Mouse (Mus musculus) midbrain, postnatal 0 days (tissue): Measurements from ENCODE around the gene Atrip. TPM values are rescaled to one million over a fixed set of nuclear protein-coding genes. Genes with fewer than 3 reads are reported as not detected.

Experiments
- ATAC-seq: fragments of 200-750 bp; cut with Nextera tagmentation; 2 replicates; pipeline ENCODE4 v1.8.0; 2017; ENCODE audit warnings: moderate number of reproducible peaks, mild to moderate bottlenecking, moderate TSS enrichment, moderate library complexity; ENCODE audit not compliant: low FRiP score
- DNase-seq: peaks from one replicate; pipeline ENCODE4 v3.0.0-alpha.2; 2015; ENCODE audit warnings: low spot score
- H3K27ac ChIP-seq: fragments of 300-500 bp; sonication (generic); 2 replicates; pipeline ENCODE4 v1.5.1; 2014; ENCODE audit warnings: low read depth, mild to moderate bottlenecking, low read length, mixed read lengths
- H3K27me3 ChIP-seq: fragments of 300-500 bp; sonication (generic); 2 replicates; pipeline ENCODE4 v1.6.1; 2014; ENCODE audit warnings: low read length, control low read depth, mixed read lengths; ENCODE audit not compliant: insufficient read depth
- H3K36me3 ChIP-seq: fragments of 300-500 bp; sonication (generic); 2 replicates; pipeline ENCODE4 v1.6.1; 2014; ENCODE audit warnings: low read length, control low read depth, mixed read lengths; ENCODE audit not compliant: insufficient read depth
- H3K4me1 ChIP-seq: fragments of 300-500 bp; sonication (generic); 2 replicates; pipeline ENCODE4 v1.6.1; 2014; ENCODE audit warnings: mild to moderate bottlenecking, control low read depth, antibody characterized with exemption, low read length, mixed read lengths; ENCODE audit not compliant: insufficient read depth
- H3K4me2 ChIP-seq: fragments of 300-500 bp; sonication (generic); 2 replicates; pipeline ENCODE4 v1.6.1; 2014; ENCODE audit warnings: low read depth, mild to moderate bottlenecking, low read length, mixed read lengths; ENCODE audit not compliant: poor library complexity, severe bottlenecking
- H3K4me3 ChIP-seq: fragments of 300-500 bp; sonication (generic); 2 replicates; pipeline ENCODE4 v1.5.1; 2014; ENCODE audit warnings: low read depth, mild to moderate bottlenecking, low read length, moderate library complexity
- H3K9ac ChIP-seq: fragments of 300-500 bp; sonication (generic); replicated peaks from 2 replicates; pipeline ENCODE4 v1.6.1; 2014; ENCODE audit warnings: mild to moderate bottlenecking, low read length, moderate library complexity, mixed read lengths; ENCODE audit not compliant: poor library complexity, severe bottlenecking
- H3K9me3 ChIP-seq: fragments of 300-500 bp; sonication (generic); 2 replicates; pipeline ENCODE4 v1.6.1; 2016; ENCODE audit warnings: low read length, control low read depth
- CTCF ChIP-seq: IDR thresholded peaks from 2 replicates; pipeline ENCODE4 v1.5.1; 2016; ENCODE audit warnings: antibody characterized with exemption, mild to moderate bottlenecking
- WGBS: fragments of 180-500 bp; shearing (Covaris S2); extraction: QIAGEN DNeasy Blood & Tissue Kit; methylation state at CpG from one replicate; pipeline ENCODE4 v1.1.7; 2014; 5-methylcytosine and 5-hydroxymethylcytosine counted together
- polyA plus RNA-seq: library from polyadenylated mRNA; unstranded; fragments of >200 nt; fragmentation: Nextera tagmentation; extraction: Ambion mirVana; gene quantifications from 2 replicates; pipeline ENCODE4 v1.2.1, GENCODE M21; 2015
- total RNA-seq: library from RNA; depleted of rRNA; stranded (reverse); fragments of >200 nt; gene quantifications from 2 replicates; pipeline ENCODE4 v1.2.3, GENCODE M21; 2014

Gene Atrip
- total and polyA plus RNA-seq, 2 experiments from 2014 or later, result 34.7 to 35.1 TPM

DNA sequence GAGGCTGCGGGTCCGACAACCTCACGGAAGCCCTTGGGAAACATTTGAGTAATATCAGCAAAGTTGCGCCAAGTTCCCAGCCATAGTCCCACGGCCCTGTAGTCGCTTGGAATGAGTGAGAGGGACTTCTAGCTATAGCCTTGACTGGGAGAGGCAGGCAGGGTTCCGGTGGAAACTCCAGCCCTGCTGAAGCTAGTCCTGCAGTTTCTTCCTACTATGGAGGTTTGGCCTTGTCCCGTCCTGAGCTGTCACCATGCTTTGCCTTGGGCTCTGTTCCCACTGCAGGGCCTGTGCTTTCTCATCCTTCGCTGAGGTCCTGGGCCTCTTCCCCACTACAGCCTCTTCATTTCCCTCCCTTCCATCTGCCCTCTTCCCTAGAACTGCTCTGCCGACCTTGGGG is 42.3 kb upstream of the Atrip start:
- Histone ChIP-seq H3K4me3 (no peak overlapping the region), H3K9ac (no peak overlapping the region), H3K27me3 (no peaks in the 10 kb centered on the region), H3K4me1 (no peaks in the 10 kb centered on the region), H3K4me2 (no peak overlapping the region), H3K36me3 (peaks cover 69% of the 10 kb centered on the region), H3K27ac (no peak overlapping the region), H3K9me3 (no peaks in the 10 kb centered on the region)
- DNase-seq (no peak), ATAC-seq (no peak)
- TF ChIP-seq CTCF, result no peak
- WGBS, result 94% methylated on average over 10 of the region's 10 CpGs

- Histone ChIP-seq H3K9me3 (no peaks in the 10 kb centered on the region), H3K27me3 (no peaks in the 10 kb centered on the region), H3K36me3 (peaks cover 80% of the 10 kb centered on the region), H3K4me3 (no peak overlapping the region), H3K27ac (no peak overlapping the region), H3K9ac (no peak overlapping the region), H3K4me2 (no peak overlapping the region), H3K4me1 (no peaks in the 10 kb centered on the region)
- DNase-seq (no peak), ATAC-seq (no peak)
- 96% methylated on average over 7 of the region's 7 CpGs for WGBS
- TF ChIP-seq CTCF, result no peak
Observed at GRCm38 (mm10) chr9:109114871-109115270, 40.9 kb upstream of the Atrip start.

DNA sequence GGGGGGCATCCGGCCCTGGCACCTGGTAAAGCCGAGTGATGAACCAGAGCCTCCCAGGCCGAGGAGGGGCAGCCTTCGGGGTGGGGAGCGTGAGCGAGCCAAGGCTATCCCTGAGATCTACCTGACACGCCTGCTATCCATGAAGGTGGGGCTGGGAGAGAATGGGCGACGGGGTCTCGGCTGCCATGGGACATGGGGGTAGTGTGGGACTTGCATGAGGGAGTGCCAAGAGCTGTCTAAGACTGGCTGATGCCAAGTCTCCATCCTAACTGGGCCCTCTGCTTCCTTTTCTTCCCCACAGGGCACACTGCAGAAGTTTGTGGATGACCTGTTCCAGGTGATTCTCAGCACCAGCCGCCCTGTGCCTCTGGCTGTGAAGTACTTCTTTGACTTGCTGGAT is 40.4 kb upstream of the Atrip start:
- no peak overlapping the region for H3K27ac ChIP-seq
- TF ChIP-seq CTCF, result no peak
- no peak overlapping the region for H3K9ac ChIP-seq
- H3K4me2 ChIP-seq, result no peak overlapping the region
- DNase-seq, result no peak
- peaks cover 86% of the 10 kb centered on the region for H3K36me3 ChIP-seq
- H3K27me3 ChIP-seq, result no peaks in the 10 kb centered on the region
- no peak for ATAC-seq
- no peaks in the 10 kb centered on the region for H3K9me3 ChIP-seq
- no peak overlapping the region for H3K4me3 ChIP-seq
- WGBS, result 97% methylated on average over 11 of the region's 11 CpGs
- no peaks in the 10 kb centered on the region for H3K4me1 ChIP-seq

DNA sequence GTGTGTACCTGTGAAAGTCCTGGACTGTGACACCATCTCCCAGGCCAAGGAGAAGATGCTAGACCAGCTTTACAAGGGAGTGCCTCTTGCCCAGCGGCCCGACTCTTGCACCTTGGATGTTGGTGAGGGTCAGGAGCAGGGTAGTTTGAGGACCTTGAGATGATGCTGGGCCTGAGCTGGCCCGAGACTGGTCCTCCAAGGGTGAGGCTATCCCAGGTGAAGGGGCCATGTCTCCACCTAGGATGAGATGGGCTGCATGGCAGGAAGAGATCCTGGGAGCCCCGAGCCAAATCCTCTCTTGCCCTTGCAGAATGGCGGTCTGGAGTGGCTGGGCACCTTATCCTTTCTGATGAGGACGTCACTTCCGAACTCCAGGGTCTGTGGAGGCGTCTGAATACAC is 39.4 kb upstream of the Atrip start:
- Histone ChIP-seq H3K27me3 (no peaks in the 10 kb centered on the region), H3K4me2 (no peak overlapping the region), H3K4me1 (no peaks in the 10 kb centered on the region), H3K27ac (no peak overlapping the region), H3K4me3 (no peak overlapping the region), H3K9me3 (no peaks in the 10 kb centered on the region), H3K9ac (no peak overlapping the region), H3K36me3 (peaks cover 93% of the 10 kb centered on the region)
- no peak for TF ChIP-seq CTCF
- 91% methylated on average over 8 of the region's 8 CpGs for WGBS
- no peak for DNase-seq
- no peak for ATAC-seq

- Histone ChIP-seq H3K9me3 (no peaks in the 10 kb centered on the region), H3K4me1 (no peaks in the 10 kb centered on the region), H3K27me3 (no peaks in the 10 kb centered on the region), H3K36me3 (peaks cover 86% of the 10 kb centered on the region), H3K4me3 (no peak overlapping the region), H3K27ac (no peak overlapping the region), H3K4me2 (no peak overlapping the region), H3K9ac (no peak overlapping the region)
- DNase-seq, result no peak
- TF ChIP-seq CTCF, result no peak
- WGBS, result 92% methylated on average over 9 of the region's 9 CpGs
- no peak for ATAC-seq
Observed at GRCm38 (mm10) chr9:109111591-109111990, 37.7 kb upstream of the Atrip start.

- no peak for DNase-seq
- Histone ChIP-seq H3K4me3 (no peak overlapping the region), H3K27me3 (no peaks in the 10 kb centered on the region), H3K9me3 (no peaks in the 10 kb centered on the region), H3K4me1 (no peaks in the 10 kb centered on the region), H3K9ac (no peak overlapping the region), H3K27ac (no peak overlapping the region), H3K4me2 (no peak overlapping the region), H3K36me3 (peaks cover 86% of the 10 kb centered on the region)
- no peak for ATAC-seq
- 92% methylated on average over 4 of the region's 4 CpGs for WGBS
- no peak for TF ChIP-seq CTCF
Observed at GRCm38 (mm10) chr9:109111101-109111500, 37.2 kb upstream of the Atrip start.
